Mouse (Mus musculus): ENCODE measurements around the gene Naa20. TPM values are rescaled to one million over a fixed set of nuclear protein-coding genes. Genes with fewer than 3 reads are reported as not detected.
"Not testable (repeated sequence)": the region's sequence is repeated elsewhere in the genome, so short reads cannot be mapped to it uniquely, and the experiment has no call there.

The Naa20 gene
- polyA plus RNA-seq, 1 experiment: 32.1 TPM

GRCm38 (mm10) chr2:145884913-145885785 lies 16.8 kb upstream of the Naa20 start:
- H3K27me3 ChIP-seq (ENCODE audit: control insufficient read depth, insufficient read depth, low read length): no peaks in the 10 kb centered on the region
- no peak overlapping the region for H3K4me3 ChIP-seq (ENCODE audit: control insufficient read depth, low read depth, low read length)
- TF ChIP-seq CTCF (IDR thresholded peaks at IDR 0.05; ENCODE audit: control insufficient read depth, insufficient read depth, insufficient replicate concordance, low read depth, low read length) (no peak), POLR2A (IDR thresholded peaks at IDR 0.05; ENCODE audit: control insufficient read depth, low read depth, low read length) (no peak)
- peak overlapping the region; percentile 75 for H3K27ac ChIP-seq (ENCODE audit: control insufficient read depth, insufficient read depth, low read depth, low read length)
- peaks cover 11% of the 10 kb centered on the region for H3K4me1 ChIP-seq (ENCODE audit: control insufficient read depth, insufficient read depth, low read length)
- H3K36me3 ChIP-seq (ENCODE audit: control insufficient read depth, insufficient read depth, low read length): no peaks in the 10 kb centered on the region

- Histone ChIP-seq H3K4me1 (ENCODE audit: control insufficient read depth, insufficient read depth, low read length) (peaks cover 11% of the 10 kb centered on the region), H3K36me3 (ENCODE audit: control insufficient read depth, insufficient read depth, low read length) (no peaks in the 10 kb centered on the region), H3K27ac (ENCODE audit: control insufficient read depth, insufficient read depth, low read depth, low read length) (peak overlapping the region; percentile 60), H3K4me3 (ENCODE audit: control insufficient read depth, low read depth, low read length) (no peak overlapping the region), H3K27me3 (ENCODE audit: control insufficient read depth, insufficient read depth, low read length) (no peaks in the 10 kb centered on the region)
- TF ChIP-seq CTCF (IDR thresholded peaks at IDR 0.05; ENCODE audit: control insufficient read depth, insufficient read depth, insufficient replicate concordance, low read depth, low read length) (peak; percentile 51; the same call in 1 of the 2 replicates), POLR2A (IDR thresholded peaks at IDR 0.05; ENCODE audit: control insufficient read depth, low read depth, low read length) (no peak)
Measured at GRCm38 (mm10) chr2:145887937-145888765, 13.7 kb upstream of the Naa20 start.

GRCm38 (mm10) chr2:145888766-145889480 lies 13.0 kb upstream of the Naa20 start:
- no peaks in the 10 kb centered on the region for H3K27me3 ChIP-seq (ENCODE audit: control insufficient read depth, insufficient read depth, low read length)
- H3K4me3 ChIP-seq (ENCODE audit: control insufficient read depth, low read depth, low read length): no peak overlapping the region
- no peak for TF ChIP-seq CTCF (IDR thresholded peaks at IDR 0.05; ENCODE audit: control insufficient read depth, insufficient read depth, insufficient replicate concordance, low read depth, low read length)
- TF ChIP-seq POLR2A (IDR thresholded peaks at IDR 0.05; ENCODE audit: control insufficient read depth, low read depth, low read length): no peak
- peaks cover 11% of the 10 kb centered on the region for H3K4me1 ChIP-seq (ENCODE audit: control insufficient read depth, insufficient read depth, low read length)
- no peaks in the 10 kb centered on the region for H3K36me3 ChIP-seq (ENCODE audit: control insufficient read depth, insufficient read depth, low read length)
- H3K27ac ChIP-seq (ENCODE audit: control insufficient read depth, insufficient read depth, low read depth, low read length): no peak overlapping the region

- no peak for TF ChIP-seq POLR2A (IDR thresholded peaks at IDR 0.05; ENCODE audit: control insufficient read depth, low read depth, low read length)
- Histone ChIP-seq H3K27ac (ENCODE audit: control insufficient read depth, insufficient read depth, low read depth, low read length) (no peak overlapping the region), H3K4me3 (ENCODE audit: control insufficient read depth, low read depth, low read length) (no peak overlapping the region), H3K4me1 (ENCODE audit: control insufficient read depth, insufficient read depth, low read length) (no peaks in the 10 kb centered on the region; the same call in 1 of the 2 replicates), H3K27me3 (ENCODE audit: control insufficient read depth, insufficient read depth, low read length) (no peaks in the 10 kb centered on the region), H3K36me3 (ENCODE audit: control insufficient read depth, insufficient read depth, low read length) (no peaks in the 10 kb centered on the region)
Measured at GRCm38 (mm10) chr2:145890571-145890970, 11.3 kb upstream of the Naa20 start.

GRCm38 (mm10) chr2:145893756-145894155 lies 8.1 kb upstream of the Naa20 start:
- Histone ChIP-seq H3K27ac (ENCODE audit: control insufficient read depth, insufficient read depth, low read depth, low read length) (no peak overlapping the region), H3K36me3 (ENCODE audit: control insufficient read depth, insufficient read depth, low read length) (no peaks in the 10 kb centered on the region), H3K4me3 (ENCODE audit: control insufficient read depth, low read depth, low read length) (no peak overlapping the region), H3K4me1 (ENCODE audit: control insufficient read depth, insufficient read depth, low read length) (no peaks in the 10 kb centered on the region), H3K27me3 (ENCODE audit: control insufficient read depth, insufficient read depth, low read length) (no peaks in the 10 kb centered on the region)
- TF ChIP-seq POLR2A (IDR thresholded peaks at IDR 0.05; ENCODE audit: control insufficient read depth, low read depth, low read length) (no peak), CTCF (IDR thresholded peaks at IDR 0.05; ENCODE audit: control insufficient read depth, insufficient read depth, insufficient replicate concordance, low read depth, low read length) (no peak)

- no peaks in the 10 kb centered on the region for H3K4me1 ChIP-seq (ENCODE audit: control insufficient read depth, insufficient read depth, low read length)
- H3K27ac ChIP-seq (ENCODE audit: control insufficient read depth, insufficient read depth, low read depth, low read length): no peak overlapping the region
- H3K36me3 ChIP-seq (ENCODE audit: control insufficient read depth, insufficient read depth, low read length): no peaks in the 10 kb centered on the region
- H3K4me3 ChIP-seq (ENCODE audit: control insufficient read depth, low read depth, low read length): no peak overlapping the region
- no peaks in the 10 kb centered on the region for H3K27me3 ChIP-seq (ENCODE audit: control insufficient read depth, insufficient read depth, low read length)
- no peak for TF ChIP-seq CTCF (IDR thresholded peaks at IDR 0.05; ENCODE audit: control insufficient read depth, insufficient read depth, insufficient replicate concordance, low read depth, low read length)
- TF ChIP-seq POLR2A (IDR thresholded peaks at IDR 0.05; ENCODE audit: control insufficient read depth, low read depth, low read length): no peak
Measured at GRCm38 (mm10) chr2:145898106-145898505, 3.8 kb upstream of the Naa20 start.

- H3K36me3 ChIP-seq (ENCODE audit: control insufficient read depth, insufficient read depth, low read length); H3K4me1 ChIP-seq (ENCODE audit: control insufficient read depth, insufficient read depth, low read length); H3K27me3 ChIP-seq (ENCODE audit: control insufficient read depth, insufficient read depth, low read length); H3K27ac ChIP-seq (ENCODE audit: control insufficient read depth, insufficient read depth, low read depth, low read length): not testable (repeated sequence)
- peak overlapping the region; percentile 38 for H3K4me3 ChIP-seq (ENCODE audit: control insufficient read depth, low read depth, low read length)
Measured at GRCm38 (mm10) chr2:145900318-145900717, 1.6 kb upstream of the Naa20 start.
